Mouse (Mus musculus) olfactory bulb, adult 2 months (tissue): ENCODE measurements around the gene Mal.

Experiments
- CTCF ChIP-seq: fragments of 200-500 bp; IDR thresholded peaks from 2 replicates; pipeline ENCODE4 v1.5.1; 2012; ENCODE audit warnings: low read depth, mild to moderate bottlenecking, low read length, moderate library complexity; ENCODE audit not compliant: insufficient read depth
- POLR2A ChIP-seq: fragments of 200-500 bp; IDR thresholded peaks from 2 replicates; pipeline ENCODE4 v1.6.1; 2012; ENCODE audit warnings: mild to moderate bottlenecking, low read depth, low read length, moderate library complexity; ENCODE audit not compliant: insufficient read depth

DNA sequence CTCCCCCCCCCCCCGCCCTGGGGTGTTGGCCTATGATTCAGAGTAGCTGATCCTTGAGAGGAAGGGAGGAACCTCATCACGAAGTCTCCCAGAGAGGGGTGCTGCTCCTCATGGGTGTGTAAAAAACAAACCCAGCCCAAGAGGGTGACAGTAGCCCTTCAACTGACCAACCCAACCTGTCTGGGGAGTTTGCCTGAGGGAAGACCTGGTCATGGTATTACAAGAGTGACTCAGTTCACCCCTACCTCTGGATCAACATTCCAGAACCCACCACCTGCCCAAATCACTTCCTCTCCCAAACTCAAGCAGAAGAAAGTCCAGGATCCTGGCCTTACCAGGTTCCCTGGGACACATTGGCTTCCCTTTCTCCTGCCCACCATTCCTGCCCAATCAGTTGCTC is 6.2 kb upstream of the Mal start:
- TF ChIP-seq CTCF (no peak), POLR2A (no peak)
